Comparison of ENCODE assay signal across 11 mouse cellular contexts in the genomic region with DNA sequence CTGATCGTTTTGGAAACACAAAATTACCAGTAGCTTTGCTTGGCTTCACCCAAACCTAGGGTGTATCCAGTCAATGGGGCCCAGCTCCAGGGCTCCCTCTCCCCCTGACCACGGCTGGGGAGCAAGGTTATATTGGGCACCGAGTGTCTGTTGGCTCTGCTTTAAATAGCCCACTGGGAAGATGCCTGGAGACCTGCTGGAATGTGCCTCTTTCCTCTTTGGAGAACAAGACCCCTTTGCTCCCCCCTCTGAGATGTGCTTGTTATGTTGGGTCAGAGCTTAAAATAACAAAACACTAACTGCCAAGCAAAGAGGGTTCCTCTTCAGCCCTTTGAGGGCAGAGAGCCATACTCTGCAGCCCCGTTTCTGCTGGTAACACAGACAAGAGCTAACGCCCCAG. TPM values are rescaled to one million over a fixed set of nuclear protein-coding genes. Genes with fewer than 3 reads are reported as not detected.
DNase-seq lines count a peak whose midpoint lies in the region; ATAC-seq and TF ChIP-seq lines count a peak whose summit lies in the region.
"Had no signal": no experiment of that assay in that cellular context is flagged by ENCODE, and none has a peak within 500 bp of the region (broad histone marks: within the 10 kb centered on the region; RNA-seq: fewer than 3 reads in every experiment).

No protein-coding gene starts in this region.

- 79% methylated on average over 5 of the region's 5 CpGs for WGBS in lung, embryonic 15.5 days
- 58% methylated on average over 5 of the region's 5 CpGs for WGBS in embryonic facial prominence, embryonic 14.5 days
- WGBS in heart, embryonic 15.5 days = 21% methylated on average over 5 of the region's 5 CpGs
- 17% methylated on average over 5 of the region's 5 CpGs for WGBS in liver, embryonic 16.5 days (ENCODE audit: insufficient replicate concordance)

- no peaks in the 10 kb centered on the region for H3K27me3 ChIP-seq in lung, embryonic 15.5 days
- H3K27me3 ChIP-seq in embryonic facial prominence, embryonic 14.5 days (replicated peaks; ENCODE audit: control insufficient read depth, insufficient read depth, low read length) = no peaks in the 10 kb centered on the region
- no peaks in the 10 kb centered on the region for H3K27me3 ChIP-seq in heart, embryonic 15.5 days
- no peaks in the 10 kb centered on the region for H3K27me3 ChIP-seq in liver, embryonic 16.5 days (ENCODE audit: control insufficient read depth, insufficient read depth, low read depth, low read length)
- H3K27me3 ChIP-seq: forebrain, embryonic 15.5 days; midbrain, embryonic 13.5 days had no signal

- no peak overlapping the region for H3K4me3 ChIP-seq in lung, embryonic 15.5 days
- no peak overlapping the region for H3K4me3 ChIP-seq in embryonic facial prominence, embryonic 14.5 days (ENCODE audit: low read depth, low read length)
- peak overlapping the region; percentile 54 for H3K4me3 ChIP-seq in heart, embryonic 15.5 days
- H3K4me3 ChIP-seq in liver, embryonic 16.5 days (ENCODE audit: low read depth, low read length) = peak overlapping the region; percentile 72
- H3K4me3 ChIP-seq in left cerebral cortex, adult 2 months = no peak overlapping the region
- H3K4me3 ChIP-seq: forebrain, embryonic 15.5 days; midbrain, embryonic 13.5 days had no signal

- no peaks in the 10 kb centered on the region for H3K36me3 ChIP-seq in lung, embryonic 15.5 days
- H3K36me3 ChIP-seq in embryonic facial prominence, embryonic 14.5 days (ENCODE audit: control insufficient read depth, insufficient read depth, low read length) = 0 out of 2 replicates have a peak, but pooled peaks cover 4% of the 10 kb centered on the region
- H3K36me3 ChIP-seq in heart, embryonic 15.5 days = peaks cover 10% of the 10 kb centered on the region; the same call in 1 of the 2 replicates
- H3K36me3 ChIP-seq in liver, embryonic 16.5 days (ENCODE audit: control insufficient read depth, insufficient read depth) = peaks cover 23% of the 10 kb centered on the region
- H3K36me3 ChIP-seq: forebrain, embryonic 15.5 days had no signal

- TF ChIP-seq CTCF in left cerebral cortex, adult 2 months (IDR thresholded peaks at IDR 0.05) = no peak

- ATAC-seq in lung, embryonic 15.5 days (ENCODE audit: borderline replicate concordance, extremely low read depth, low FRiP score, low TSS enrichment) = no peak
- no peak for ATAC-seq in embryonic facial prominence, embryonic 14.5 days (ENCODE audit: low read depth)
- ATAC-seq in heart, embryonic 15.5 days (replicated peaks; ENCODE audit: insufficient number of reproducible peaks, insufficient read depth, low FRiP score, low read depth) = peak; percentile 68
- no peak for ATAC-seq in liver, embryonic 16.5 days (ENCODE audit: low read depth)
- ATAC-seq: forebrain, embryonic 15.5 days; midbrain, embryonic 13.5 days had no signal

- no peaks in the 10 kb centered on the region for H3K9me3 ChIP-seq in lung, embryonic 15.5 days
- no peaks in the 10 kb centered on the region for H3K9me3 ChIP-seq in embryonic facial prominence, embryonic 14.5 days (ENCODE audit: control insufficient read depth, low read length)
- H3K9me3 ChIP-seq in heart, embryonic 15.5 days (replicated peaks) = no peaks in the 10 kb centered on the region
- H3K9me3 ChIP-seq in liver, embryonic 16.5 days (replicated peaks; ENCODE audit: control insufficient read depth, low read length) = no peaks in the 10 kb centered on the region
- H3K9me3 ChIP-seq: forebrain, embryonic 15.5 days; midbrain, embryonic 13.5 days had no signal

- no peak for DNase-seq in lung, postnatal 4 days
- no peak for DNase-seq in embryonic facial prominence, embryonic 14.5 days (ENCODE audit: low spot score)
- no peak for DNase-seq in left cerebral cortex, adult 2 months (ENCODE audit: extremely low spot score in 1 of 2, low spot score in 2 of 2)
- no peak for DNase-seq in cerebellum, adult 9-10 months

- peak overlapping the region; percentile 70 for H3K27ac ChIP-seq in lung, embryonic 15.5 days
- no peak overlapping the region for H3K27ac ChIP-seq in embryonic facial prominence, embryonic 14.5 days (replicated peaks; ENCODE audit: low read depth, low read length)
- peak overlapping the region; percentile 99 for H3K27ac ChIP-seq in heart, embryonic 15.5 days
- H3K27ac ChIP-seq in liver, embryonic 16.5 days (ENCODE audit: low read length) = peak overlapping the region; percentile 98
- no peak overlapping the region for H3K27ac ChIP-seq in left cerebral cortex, adult 2 months
- H3K27ac ChIP-seq: forebrain, embryonic 15.5 days; hindbrain, embryonic 14.5 days; midbrain, embryonic 13.5 days had no signal

- H3K9ac ChIP-seq in lung, embryonic 15.5 days = no peak overlapping the region
- H3K9ac ChIP-seq in embryonic facial prominence, embryonic 14.5 days (ENCODE audit: low read depth, low read length) = no peak overlapping the region
- peak overlapping the region; percentile 63 for H3K9ac ChIP-seq in heart, embryonic 15.5 days
- peak overlapping the region; percentile 82 for H3K9ac ChIP-seq in liver, embryonic 16.5 days (ENCODE audit: low read depth, low read length)
- H3K9ac ChIP-seq: forebrain, embryonic 15.5 days; hindbrain, embryonic 14.5 days; midbrain, embryonic 13.5 days had no signal

- peaks cover 76% of the 10 kb centered on the region for H3K4me1 ChIP-seq in lung, embryonic 15.5 days
- peaks cover 36% of the 10 kb centered on the region for H3K4me1 ChIP-seq in embryonic facial prominence, embryonic 14.5 days (ENCODE audit: control insufficient read depth, insufficient read depth, low read length)
- H3K4me1 ChIP-seq in heart, embryonic 15.5 days (replicated peaks) = peaks cover 80% of the 10 kb centered on the region
- peaks cover 81% of the 10 kb centered on the region for H3K4me1 ChIP-seq in liver, embryonic 16.5 days (ENCODE audit: control insufficient read depth, low read depth, low read length)

- H3K4me2 ChIP-seq in lung, embryonic 15.5 days = no peak overlapping the region
- H3K4me2 ChIP-seq in embryonic facial prominence, embryonic 14.5 days (ENCODE audit: low read depth, low read length) = 0 out of 2 replicates have a peak overlapping the region, but pooled peaks have one; percentile 0
- peak overlapping the region; percentile 73 for H3K4me2 ChIP-seq in heart, embryonic 15.5 days
- H3K4me2 ChIP-seq in liver, embryonic 16.5 days (ENCODE audit: low read depth, low read length) = peak overlapping the region; percentile 67
- H3K4me2 ChIP-seq: forebrain, embryonic 15.5 days; hindbrain, embryonic 14.5 days; midbrain, embryonic 13.5 days had no signal

- intact Hi-C loops in left cerebral cortex, adult 2 months (cut with DNase I) = no loop called here

RNA-seq across cellular contexts. Expression of a gene that starts 2.4 kb away (rescaled TPM):
- polyA plus RNA-seq in lung, embryonic 15.5 days (2015; fragmentation: Nextera tagmentation; extraction: Ambion mirVana) = 3.6 and 4.8 TPM in 2 replicates
- 16.5 and 20.2 TPM in 2 replicates for polyA plus RNA-seq in embryonic facial prominence, embryonic 14.5 days (2014; fragmentation: Nextera tagmentation; extraction: Ambion mirVana)
- polyA plus RNA-seq in heart, embryonic 15.5 days (2015; fragmentation: Nextera tagmentation; extraction: Ambion mirVana) = 52.1 and 56.3 TPM in 2 replicates
- 29.5 and 30.1 TPM in 2 replicates for polyA plus RNA-seq in liver, embryonic 16.5 days (2015; fragmentation: Nextera tagmentation; extraction: Ambion mirVana)
- total RNA-seq in left cerebral cortex, adult 2 months (2021) = under 1 TPM in 1 of 2 experiments, not detected in 1; 0.52 TPM

RNA-seq across cellular contexts. Expression of a gene that starts 9.6 kb away (rescaled TPM):
- polyA plus RNA-seq in lung, embryonic 15.5 days (2015; fragmentation: Nextera tagmentation; extraction: Ambion mirVana) = 24.4 and 25.5 TPM in 2 replicates
- 0.71 and 1.4 TPM in 2 replicates for polyA plus RNA-seq in embryonic facial prominence, embryonic 14.5 days (2014; fragmentation: Nextera tagmentation; extraction: Ambion mirVana)
- polyA plus RNA-seq in heart, embryonic 15.5 days (2015; fragmentation: Nextera tagmentation; extraction: Ambion mirVana) = 3.3 and 5.0 TPM in 2 replicates
- polyA plus RNA-seq in liver, embryonic 16.5 days (2015; fragmentation: Nextera tagmentation; extraction: Ambion mirVana) = 2.7 and 3.1 TPM in 2 replicates
- not detected for total RNA-seq in left cerebral cortex, adult 2 months (2021)
- total RNA-seq: layer of hippocampus, postnatal 10 days had no signal
- polyA plus RNA-seq: hindbrain, embryonic 14.5 days had no signal

RNA-seq across cellular contexts. Expression of a gene that starts 30.9 kb away (rescaled TPM):
- polyA plus RNA-seq in lung, embryonic 15.5 days (2015; fragmentation: Nextera tagmentation; extraction: Ambion mirVana) = 29.8 and 35.5 TPM in 2 replicates
- polyA plus RNA-seq in embryonic facial prominence, embryonic 14.5 days (2014; fragmentation: Nextera tagmentation; extraction: Ambion mirVana) = 30.2 and 36.6 TPM in 2 replicates
- 21.4 and 21.9 TPM in 2 replicates for polyA plus RNA-seq in heart, embryonic 15.5 days (2015; fragmentation: Nextera tagmentation; extraction: Ambion mirVana)
- 13.6 and 16.2 TPM in 2 replicates for polyA plus RNA-seq in liver, embryonic 16.5 days (2015; fragmentation: Nextera tagmentation; extraction: Ambion mirVana)
- total RNA-seq in left cerebral cortex, adult 2 months (2021) = 10 to 100 TPM; 46.7 to 50.1 TPM

RNA-seq across cellular contexts. Expression of a gene that starts 31.1 kb away (rescaled TPM):
- 20.5 and 22.3 TPM in 2 replicates for polyA plus RNA-seq in lung, embryonic 15.5 days (2015; fragmentation: Nextera tagmentation; extraction: Ambion mirVana)
- 13.3 TPM in 2 replicates for polyA plus RNA-seq in embryonic facial prominence, embryonic 14.5 days (2014; fragmentation: Nextera tagmentation; extraction: Ambion mirVana)
- 9.1 and 14.7 TPM in 2 replicates for polyA plus RNA-seq in heart, embryonic 15.5 days (2015; fragmentation: Nextera tagmentation; extraction: Ambion mirVana)
- 7.9 and 8.9 TPM in 2 replicates for polyA plus RNA-seq in liver, embryonic 16.5 days (2015; fragmentation: Nextera tagmentation; extraction: Ambion mirVana)
- total RNA-seq in left cerebral cortex, adult 2 months (2021) = 10 to 100 TPM; 27.1 to 29.4 TPM

RNA-seq across cellular contexts. Expression of a gene that starts 44.0 kb away (rescaled TPM):
- polyA plus RNA-seq in lung, embryonic 15.5 days (2015; fragmentation: Nextera tagmentation; extraction: Ambion mirVana) = 0.25 and 0.49 TPM in 2 replicates
- polyA plus RNA-seq in embryonic facial prominence, embryonic 14.5 days (2014; fragmentation: Nextera tagmentation; extraction: Ambion mirVana) = 0.08 and 0.54 TPM in 2 replicates
- 0.16 TPM in 2 replicates for polyA plus RNA-seq in heart, embryonic 15.5 days (2015; fragmentation: Nextera tagmentation; extraction: Ambion mirVana)
- polyA plus RNA-seq in liver, embryonic 16.5 days (2015; fragmentation: Nextera tagmentation; extraction: Ambion mirVana) = 0.34 and 1.5 TPM in 2 replicates
- under 1 TPM; 0.36 to 0.79 TPM for total RNA-seq in left cerebral cortex, adult 2 months (2021)
- polyA plus RNA-seq: hindbrain, embryonic 14.5 days had no signal

Comparison
In these comparisons a context has a peak if more than half of its experiments do, and no peak if none do; other contexts are left out.
1. H3K27ac ChIP-seq: peak in lung, embryonic 15.5 days (single experiment), heart, embryonic 15.5 days (single experiment) and liver, embryonic 16.5 days (single experiment); none in embryonic facial prominence, embryonic 14.5 days (single experiment) and left cerebral cortex, adult 2 months (single experiment).
2. H3K4me3 ChIP-seq: peak in heart, embryonic 15.5 days (single experiment) and liver, embryonic 16.5 days (single experiment); none in lung, embryonic 15.5 days (single experiment), embryonic facial prominence, embryonic 14.5 days (single experiment) and left cerebral cortex, adult 2 months (single experiment).
3. H3K9ac ChIP-seq: peak in heart, embryonic 15.5 days (single experiment) and liver, embryonic 16.5 days (single experiment); none in lung, embryonic 15.5 days (single experiment) and embryonic facial prominence, embryonic 14.5 days (single experiment).